Mouse (Mus musculus) retina, adult 2 months (tissue): Measurements from ENCODE around the gene Fdxr.

ENCODE experiments used
- DNase-seq: peaks from one replicate; pipeline ENCODE4 v3.0.0-alpha.2; 2012; ENCODE audit warnings: low read depth, low spot score

The Fdxr gene

GRCm38 (mm10) chr11:115276780-115277603, at the start of gene Fdxr:
Gene Fdxr, minus strand, starts transcription at chr11:115277050.
- DNase-seq = peak; percentile 99

- no peak for DNase-seq
These were observed 46.5 kb upstream of the Fdxr start for GRCm38 (mm10) chr11:115323354-115323753.

GRCm38 (mm10) chr11:115321906-115322693, 45.2 kb upstream of the Fdxr start, which contains the start of gene Ush1g:
Gene Ush1g, minus strand, starts transcription at chr11:115322041.
- DNase-seq = peak; percentile 45

GRCm38 (mm10) chr11:115319704-115320383, 43.0 kb upstream of the Fdxr start:
- no peak for DNase-seq

- no peak for DNase-seq
These were observed 41.6 kb upstream of the Fdxr start for GRCm38 (mm10) chr11:115318245-115319027.

- no peak for DNase-seq
These were observed 40.4 kb upstream of the Fdxr start for GRCm38 (mm10) chr11:115317204-115317603.

- DNase-seq = no peak
These were observed 37.4 kb upstream of the Fdxr start for GRCm38 (mm10) chr11:115314249-115314648.

GRCm38 (mm10) chr11:115308781-115309180, 31.9 kb upstream of the Fdxr start:
- no peak for DNase-seq

- DNase-seq = no peak
These were observed 30.0 kb upstream of the Fdxr start, which contains the start of gene Otop2 for GRCm38 (mm10) chr11:115306863-115307262. Gene Otop2, plus strand, starts transcription at chr11:115307163.

- no peak for DNase-seq
These were observed 26.3 kb upstream of the Fdxr start for GRCm38 (mm10) chr11:115303167-115303566.

- no peak for DNase-seq
These were observed 24.5 kb upstream of the Fdxr start for GRCm38 (mm10) chr11:115301351-115301750.

- DNase-seq = no peak
These were observed 23.9 kb upstream of the Fdxr start for GRCm38 (mm10) chr11:115300745-115301144.

- DNase-seq = no peak
These were observed 21.3 kb upstream of the Fdxr start for GRCm38 (mm10) chr11:115298160-115298559.

- peak; percentile 38 for DNase-seq
These were observed 20.5 kb upstream of the Fdxr start, which contains the start of gene Fads6 for GRCm38 (mm10) chr11:115297214-115297826. Gene Fads6, minus strand, starts transcription at chr11:115297663.

- no peak for DNase-seq
These were observed 19.8 kb upstream of the Fdxr start for GRCm38 (mm10) chr11:115296471-115297210.

GRCm38 (mm10) chr11:115295939-115296338, 19.1 kb upstream of the Fdxr start:
- no peak for DNase-seq

- DNase-seq = no peak
These were observed 16.0 kb upstream of the Fdxr start for GRCm38 (mm10) chr11:115292631-115293375.

GRCm38 (mm10) chr11:115291503-115291902, 14.7 kb upstream of the Fdxr start:
- no peak for DNase-seq

GRCm38 (mm10) chr11:115290919-115291318, 14.1 kb upstream of the Fdxr start:
- DNase-seq = no peak
